Mouse (Mus musculus) forebrain, embryonic 12.5 days (tissue): Measurements from ENCODE around the gene Bnc2. TPM values are rescaled to one million over a fixed set of nuclear protein-coding genes. Genes with fewer than 3 reads are reported as not detected.

ENCODE experiments used
- ATAC-seq: fragments of 200-750 bp; cut with Nextera tagmentation; 2 replicates; pipeline ENCODE4 v1.8.0; 2017; ENCODE audit warnings: moderate TSS enrichment; ENCODE audit not compliant: low FRiP score
- H3K27ac ChIP-seq: fragments of 300-500 bp; sonication (generic); 2 replicates; pipeline ENCODE4 v1.5.1; 2016; ENCODE audit warnings: mild to moderate bottlenecking
- H3K27me3 ChIP-seq: fragments of 300-500 bp; sonication (generic); 2 replicates; pipeline ENCODE4 v1.6.1; 2016; ENCODE audit warnings: mild to moderate bottlenecking
- H3K36me3 ChIP-seq: fragments of 300-500 bp; sonication (generic); replicated peaks from 2 replicates; pipeline ENCODE4 v1.6.1; 2016; ENCODE audit warnings: mild to moderate bottlenecking
- H3K4me1 ChIP-seq: fragments of 300-500 bp; sonication (generic); 2 replicates; pipeline ENCODE4 v1.6.1; 2016
- H3K4me2 ChIP-seq: fragments of 300-500 bp; sonication (generic); 2 replicates; pipeline ENCODE4 v1.6.1; 2016; ENCODE audit warnings: mild to moderate bottlenecking, moderate library complexity
- H3K4me3 ChIP-seq: fragments of 300-500 bp; sonication (generic); replicated peaks from 2 replicates; pipeline ENCODE4 v1.5.1; 2016; ENCODE audit warnings: mild to moderate bottlenecking
- H3K9ac ChIP-seq: fragments of 300-500 bp; sonication (generic); 2 replicates; pipeline ENCODE4 v1.6.1; 2016; ENCODE audit warnings: mild to moderate bottlenecking
- H3K9me3 ChIP-seq: fragments of 300-500 bp; sonication (generic); 2 replicates; pipeline ENCODE4 v1.6.1; 2016
- WGBS: fragments of 180-500 bp; shearing (Covaris S2); methylation state at CpG from one replicate; pipeline ENCODE4 v1.1.7; 2016; 5-methylcytosine and 5-hydroxymethylcytosine counted together
- polyA plus RNA-seq: library from polyadenylated mRNA; unstranded; fragments of >200 nt; fragmentation: Nextera tagmentation; extraction: Ambion mirVana; gene quantifications from 2 replicates; pipeline ENCODE4 v1.2.1, GENCODE M21; 2016

Gene Bnc2
- polyA plus RNA-seq, 1 experiment from 2014 or later: 7.2 TPM

GRCm38 (mm10) chr4:84324371-84324770 lies 350.7 kb downstream of the Bnc2 start:
- Histone ChIP-seq H3K27ac (no peak overlapping the region), H3K9ac (no peak overlapping the region), H3K36me3 (no peaks in the 10 kb centered on the region), H3K4me2 (no peak overlapping the region), H3K4me3 (no peak overlapping the region), H3K27me3 (no peaks in the 10 kb centered on the region), H3K9me3 (no peaks in the 10 kb centered on the region), H3K4me1 (peaks cover 12% of the 10 kb centered on the region; the same call in 1 of the 2 replicates)
- no peak for ATAC-seq
- WGBS: 31% methylated on average over 4 of the region's 4 CpGs

- Histone ChIP-seq H3K9ac (no peak overlapping the region), H3K4me2 (no peak overlapping the region), H3K27me3 (peaks cover 3% of the 10 kb centered on the region), H3K36me3 (no peaks in the 10 kb centered on the region), H3K27ac (no peak overlapping the region), H3K9me3 (no peaks in the 10 kb centered on the region), H3K4me1 (peaks cover 12% of the 10 kb centered on the region; the same call in 1 of the 2 replicates), H3K4me3 (no peak overlapping the region)
- ATAC-seq: no peak
- 53% methylated on average over 2 of the region's 2 CpGs for WGBS
Measured at GRCm38 (mm10) chr4:84321598-84321997, 353.5 kb downstream of the Bnc2 start.

GRCm38 (mm10) chr4:84317421-84317820 lies 357.7 kb downstream of the Bnc2 start:
- Histone ChIP-seq H3K27ac (no peak overlapping the region), H3K4me3 (no peak overlapping the region), H3K4me1 (no peaks in the 10 kb centered on the region), H3K4me2 (no peak overlapping the region), H3K36me3 (no peaks in the 10 kb centered on the region), H3K9ac (no peak overlapping the region), H3K27me3 (peaks cover 3% of the 10 kb centered on the region), H3K9me3 (no peaks in the 10 kb centered on the region)
- no peak for ATAC-seq
- 88% methylated on average over 3 of the region's 3 CpGs for WGBS

- H3K4me3 ChIP-seq: no peak overlapping the region
- no peak overlapping the region for H3K9ac ChIP-seq
- no peak overlapping the region for H3K4me2 ChIP-seq
- ATAC-seq: no peak
- no peaks in the 10 kb centered on the region; the same call in 1 of the 2 replicates for H3K27me3 ChIP-seq
- WGBS: 74% methylated on average over 2 of the region's 2 CpGs
- H3K36me3 ChIP-seq: no peaks in the 10 kb centered on the region
- no peak overlapping the region for H3K27ac ChIP-seq
- H3K4me1 ChIP-seq: peaks cover 5% of the 10 kb centered on the region
- H3K9me3 ChIP-seq: no peaks in the 10 kb centered on the region
Measured at GRCm38 (mm10) chr4:84311371-84311770, 363.7 kb downstream of the Bnc2 start.

GRCm38 (mm10) chr4:84310851-84311250 lies 364.2 kb downstream of the Bnc2 start:
- no peak for ATAC-seq
- Histone ChIP-seq H3K9me3 (no peaks in the 10 kb centered on the region), H3K36me3 (no peaks in the 10 kb centered on the region), H3K27me3 (no peaks in the 10 kb centered on the region; the same call in 1 of the 2 replicates), H3K4me2 (no peak overlapping the region), H3K4me3 (no peak overlapping the region), H3K9ac (no peak overlapping the region), H3K4me1 (peaks cover 5% of the 10 kb centered on the region), H3K27ac (no peak overlapping the region)
- 86% methylated on average over 3 of the region's 3 CpGs for WGBS

GRCm38 (mm10) chr4:84308226-84308862 lies 366.7 kb downstream of the Bnc2 start:
- no peaks in the 10 kb centered on the region for H3K9me3 ChIP-seq
- 44% methylated on average over 4 of the region's 4 CpGs for WGBS
- H3K27ac ChIP-seq: no peak overlapping the region
- no peaks in the 10 kb centered on the region; the same call in 1 of the 2 replicates for H3K27me3 ChIP-seq
- no peak overlapping the region for H3K9ac ChIP-seq
- no peak for ATAC-seq
- no peak overlapping the region for H3K4me2 ChIP-seq
- no peak overlapping the region for H3K4me3 ChIP-seq
- H3K36me3 ChIP-seq: no peaks in the 10 kb centered on the region
- peaks cover 5% of the 10 kb centered on the region for H3K4me1 ChIP-seq

GRCm38 (mm10) chr4:84306928-84307606 lies 368.0 kb downstream of the Bnc2 start:
- H3K4me2 ChIP-seq: no peak overlapping the region
- no peaks in the 10 kb centered on the region for H3K9me3 ChIP-seq
- no peak overlapping the region for H3K9ac ChIP-seq
- no peak overlapping the region for H3K27ac ChIP-seq
- H3K36me3 ChIP-seq: no peaks in the 10 kb centered on the region
- no peak overlapping the region for H3K4me3 ChIP-seq
- H3K27me3 ChIP-seq: no peaks in the 10 kb centered on the region; the same call in 1 of the 2 replicates
- peaks cover 5% of the 10 kb centered on the region for H3K4me1 ChIP-seq
- WGBS: 68% methylated on average over 9 of the region's 9 CpGs
- ATAC-seq: peak; percentile 57; the same call in 1 of the 2 replicates

- WGBS: 83% methylated on average over 3 of the region's 3 CpGs
- ATAC-seq: no peak
- no peak overlapping the region for H3K9ac ChIP-seq
Measured at GRCm38 (mm10) chr4:84302949-84303348, 372.1 kb downstream of the Bnc2 start.

GRCm38 (mm10) chr4:84285153-84285552 lies 389.9 kb downstream of the Bnc2 start:
- H3K27me3 ChIP-seq: peaks cover 49% of the 10 kb centered on the region
- H3K4me2 ChIP-seq: no peak overlapping the region
- no peak for ATAC-seq
- no peak overlapping the region for H3K27ac ChIP-seq
- H3K36me3 ChIP-seq: no peaks in the 10 kb centered on the region
- H3K4me3 ChIP-seq: no peak overlapping the region
- WGBS: 75% methylated on average over 5 of the region's 5 CpGs
- peaks cover 5% of the 10 kb centered on the region for H3K4me1 ChIP-seq
- H3K9ac ChIP-seq: no peak overlapping the region
- no peaks in the 10 kb centered on the region for H3K9me3 ChIP-seq

More at GRCm38 (mm10) chr4:84302949-84303348, 372.1 kb downstream of the Bnc2 start:
- Histone ChIP-seq H3K27ac (no peak overlapping the region), H3K9me3 (0 out of 2 replicates have a peak, but pooled peaks cover 9% of the 10 kb centered on the region), H3K4me2 (no peak overlapping the region), H3K4me1 (no peaks in the 10 kb centered on the region), H3K27me3 (no peaks in the 10 kb centered on the region), H3K36me3 (no peaks in the 10 kb centered on the region), H3K4me3 (no peak overlapping the region)

GRCm38 (mm10) chr4:84282651-84283050 lies 392.4 kb downstream of the Bnc2 start:
- Histone ChIP-seq H3K4me2 (no peak overlapping the region), H3K9me3 (no peaks in the 10 kb centered on the region), H3K27ac (no peak overlapping the region), H3K4me1 (peaks cover 5% of the 10 kb centered on the region), H3K4me3 (no peak overlapping the region), H3K27me3 (peaks cover 42% of the 10 kb centered on the region), H3K36me3 (no peaks in the 10 kb centered on the region), H3K9ac (no peak overlapping the region)
- no peak for ATAC-seq
- 83% methylated on average over 2 of the region's 2 CpGs for WGBS

- Histone ChIP-seq H3K9ac (no peak overlapping the region), H3K36me3 (no peaks in the 10 kb centered on the region), H3K4me1 (peaks cover 13% of the 10 kb centered on the region), H3K4me3 (no peak overlapping the region), H3K27me3 (peaks cover 12% of the 10 kb centered on the region), H3K27ac (no peak overlapping the region), H3K9me3 (no peaks in the 10 kb centered on the region), H3K4me2 (no peak overlapping the region)
- no peak for ATAC-seq
- WGBS: 81% methylated on average over 6 of the region's 6 CpGs
Measured at GRCm38 (mm10) chr4:84278156-84278555, 396.9 kb downstream of the Bnc2 start.

- Histone ChIP-seq H3K27me3 (peaks cover 20% of the 10 kb centered on the region), H3K9ac (no peak overlapping the region), H3K4me3 (no peak overlapping the region), H3K9me3 (no peaks in the 10 kb centered on the region), H3K4me1 (peaks cover 13% of the 10 kb centered on the region), H3K27ac (no peak overlapping the region), H3K36me3 (no peaks in the 10 kb centered on the region), H3K4me2 (no peak overlapping the region)
- 86% methylated on average over 14 of the region's 14 CpGs for WGBS
- no peak for ATAC-seq
Measured at GRCm38 (mm10) chr4:84276081-84276480, 399.0 kb downstream of the Bnc2 start.

- Histone ChIP-seq H3K4me2 (no peak overlapping the region), H3K4me1 (peaks cover 13% of the 10 kb centered on the region), H3K9me3 (no peaks in the 10 kb centered on the region), H3K9ac (no peak overlapping the region), H3K27ac (no peak overlapping the region), H3K4me3 (no peak overlapping the region), H3K36me3 (no peaks in the 10 kb centered on the region), H3K27me3 (peaks cover 18% of the 10 kb centered on the region)
- 21% methylated on average over 3 of the region's 3 CpGs for WGBS
- ATAC-seq: peak; percentile 46; the same call in 1 of the 2 replicates
Measured at GRCm38 (mm10) chr4:84274158-84274557, 400.9 kb downstream of the Bnc2 start.
